Mouse (Mus musculus) intestine, postnatal 0 days (tissue): ENCODE measurements around the gene Avpi1. TPM values are rescaled to one million over a fixed set of nuclear protein-coding genes. Genes with fewer than 3 reads are reported as not detected.

Experiments used
- ATAC-seq: fragments of 200-750 bp; cut with Nextera tagmentation; 2 replicates; pipeline ENCODE4 v1.8.0; 2017; ENCODE audit warnings: mild to moderate bottlenecking, moderate TSS enrichment, moderate library complexity
- H3K27ac ChIP-seq: fragments of 300-500 bp; sonication (generic); 2 replicates; pipeline ENCODE4 v1.5.1; 2014; ENCODE audit warnings: mild to moderate bottlenecking, low read depth, low read length, moderate library complexity
- H3K27me3 ChIP-seq: fragments of 300-500 bp; sonication (generic); replicated peaks from 2 replicates; pipeline ENCODE4 v1.6.1; 2014; ENCODE audit warnings: low read length, mixed read lengths; ENCODE audit not compliant: control insufficient read depth, insufficient read depth
- H3K36me3 ChIP-seq: fragments of 300-500 bp; sonication (generic); 2 replicates; pipeline ENCODE4 v1.6.1; 2014; ENCODE audit warnings: mild to moderate bottlenecking, moderate library complexity; ENCODE audit not compliant: control insufficient read depth, insufficient read depth
- H3K4me1 ChIP-seq: fragments of 300-500 bp; sonication (generic); replicated peaks from 2 replicates; pipeline ENCODE4 v1.6.1; 2014; ENCODE audit warnings: antibody characterized with exemption, low read length, mixed read lengths; ENCODE audit not compliant: control insufficient read depth, insufficient read depth
- H3K4me2 ChIP-seq: fragments of 300-500 bp; sonication (generic); replicated peaks from 2 replicates; pipeline ENCODE4 v1.6.1; 2014; ENCODE audit warnings: low read depth, mild to moderate bottlenecking, moderate library complexity
- H3K4me3 ChIP-seq: fragments of 300-500 bp; sonication (generic); 2 replicates; pipeline ENCODE4 v1.5.1; 2014; ENCODE audit warnings: low read depth, low read length
- H3K9ac ChIP-seq: fragments of 300-500 bp; sonication (generic); 2 replicates; pipeline ENCODE4 v1.6.1; 2014; ENCODE audit warnings: mild to moderate bottlenecking, low read depth, low read length
- H3K9me3 ChIP-seq: fragments of 300-500 bp; sonication (generic); 2 replicates; pipeline ENCODE4 v1.6.1; 2016; ENCODE audit warnings: mixed run types; ENCODE audit not compliant: control insufficient read depth
- CTCF ChIP-seq: sonication (generic); IDR thresholded peaks from 2 replicates; pipeline ENCODE4 v1.5.1; 2016; ENCODE audit warnings: low read depth, mild to moderate bottlenecking, control low read depth, antibody characterized with exemption, moderate library complexity
- WGBS: fragments of 180-500 bp; shearing (Covaris S2); extraction: QIAGEN DNeasy Blood & Tissue Kit; methylation state at CpG from one replicate; pipeline ENCODE4 v1.1.7; 2014; 5-methylcytosine and 5-hydroxymethylcytosine counted together
- polyA plus RNA-seq: library from polyadenylated mRNA; unstranded; fragments of >200 nt; fragmentation: Nextera tagmentation; extraction: Ambion mirVana; gene quantifications from 2 replicates; pipeline ENCODE4 v1.2.1, GENCODE M21; 2015

Gene Avpi1
- polyA plus RNA-seq, 1 experiment from 2014 or later = 39.8 TPM

- H3K27me3 ChIP-seq = no peaks in the 10 kb centered on the region
- peaks cover 39% of the 10 kb centered on the region for H3K36me3 ChIP-seq
- no peak for ATAC-seq
- no peak for TF ChIP-seq CTCF
- WGBS = 71% methylated on average over 11 of the region's 11 CpGs
- no peak overlapping the region; the same call in 1 of the 2 replicates for H3K9ac ChIP-seq
- no peak overlapping the region for H3K4me3 ChIP-seq
- 0 out of 2 replicates have a peak, but pooled peaks cover 3% of the 10 kb centered on the region for H3K4me1 ChIP-seq
- H3K9me3 ChIP-seq = no peaks in the 10 kb centered on the region
- H3K27ac ChIP-seq = no peak overlapping the region
- H3K4me2 ChIP-seq = no peak overlapping the region
Observed at GRCm38 (mm10) chr19:42125501-42126218, 3.2 kb downstream of the Avpi1 start.

- H3K27me3 ChIP-seq = no peaks in the 10 kb centered on the region
- no peak overlapping the region for H3K4me2 ChIP-seq
- no peak overlapping the region for H3K4me3 ChIP-seq
- TF ChIP-seq CTCF = no peak
- H3K36me3 ChIP-seq = peaks cover 49% of the 10 kb centered on the region
- 86% methylated on average over 13 of the region's 13 CpGs for WGBS
- H3K27ac ChIP-seq = no peak overlapping the region
- no peak overlapping the region for H3K9ac ChIP-seq
- ATAC-seq = no peak
- no peaks in the 10 kb centered on the region for H3K9me3 ChIP-seq
- 0 out of 2 replicates have a peak, but pooled peaks cover 3% of the 10 kb centered on the region for H3K4me1 ChIP-seq
Observed at GRCm38 (mm10) chr19:42124684-42125083, 4.2 kb downstream of the Avpi1 start.

- ATAC-seq = no peak
- H3K4me3 ChIP-seq = no peak overlapping the region
- WGBS = 94% methylated on average over 8 of the region's 8 CpGs
- no peak overlapping the region for H3K27ac ChIP-seq
- H3K4me1 ChIP-seq = no peaks in the 10 kb centered on the region
- peaks cover 78% of the 10 kb centered on the region for H3K36me3 ChIP-seq
- H3K9me3 ChIP-seq = no peaks in the 10 kb centered on the region
- H3K4me2 ChIP-seq = no peak overlapping the region
- H3K27me3 ChIP-seq = no peaks in the 10 kb centered on the region
- TF ChIP-seq CTCF = no peak
- no peak overlapping the region for H3K9ac ChIP-seq
Observed at GRCm38 (mm10) chr19:42120451-42120850, 8.4 kb downstream of the Avpi1 start.

- no peak overlapping the region for H3K4me3 ChIP-seq
- no peaks in the 10 kb centered on the region for H3K27me3 ChIP-seq
- no peak overlapping the region for H3K27ac ChIP-seq
- H3K9ac ChIP-seq = no peak overlapping the region
- peaks cover 83% of the 10 kb centered on the region for H3K36me3 ChIP-seq
- no peaks in the 10 kb centered on the region for H3K9me3 ChIP-seq
- TF ChIP-seq CTCF = no peak
- WGBS = 68% methylated on average over 5 of the region's 5 CpGs
- no peaks in the 10 kb centered on the region for H3K4me1 ChIP-seq
- ATAC-seq = no peak
- no peak overlapping the region for H3K4me2 ChIP-seq
Observed at GRCm38 (mm10) chr19:42118596-42118995, 10.3 kb downstream of the Avpi1 start.

GRCm38 (mm10) chr19:42118142-42118541 is 10.7 kb downstream of the Avpi1 start:
- H3K27ac ChIP-seq = no peak overlapping the region
- no peaks in the 10 kb centered on the region for H3K27me3 ChIP-seq
- no peak for ATAC-seq
- H3K9ac ChIP-seq = no peak overlapping the region
- H3K4me3 ChIP-seq = no peak overlapping the region
- TF ChIP-seq CTCF = no peak
- H3K4me1 ChIP-seq = no peaks in the 10 kb centered on the region
- WGBS = 92% methylated on average over 9 of the region's 9 CpGs
- H3K4me2 ChIP-seq = no peak overlapping the region
- H3K9me3 ChIP-seq = no peaks in the 10 kb centered on the region
- peaks cover 82% of the 10 kb centered on the region for H3K36me3 ChIP-seq

- no peak overlapping the region for H3K9ac ChIP-seq
- H3K27ac ChIP-seq = no peak overlapping the region
- 76% methylated on average over 4 of the region's 4 CpGs for WGBS
- no peak overlapping the region for H3K4me2 ChIP-seq
- no peaks in the 10 kb centered on the region for H3K4me1 ChIP-seq
- no peaks in the 10 kb centered on the region for H3K27me3 ChIP-seq
- no peak for TF ChIP-seq CTCF
- H3K36me3 ChIP-seq = peaks cover 68% of the 10 kb centered on the region
- ATAC-seq = no peak
- H3K9me3 ChIP-seq = no peaks in the 10 kb centered on the region
- no peak overlapping the region for H3K4me3 ChIP-seq
Observed at GRCm38 (mm10) chr19:42115783-42116335, 13.0 kb downstream of the Avpi1 start.
